Comparison of ENCODE assay signal across 8 mouse cellular contexts in the genomic region with DNA sequence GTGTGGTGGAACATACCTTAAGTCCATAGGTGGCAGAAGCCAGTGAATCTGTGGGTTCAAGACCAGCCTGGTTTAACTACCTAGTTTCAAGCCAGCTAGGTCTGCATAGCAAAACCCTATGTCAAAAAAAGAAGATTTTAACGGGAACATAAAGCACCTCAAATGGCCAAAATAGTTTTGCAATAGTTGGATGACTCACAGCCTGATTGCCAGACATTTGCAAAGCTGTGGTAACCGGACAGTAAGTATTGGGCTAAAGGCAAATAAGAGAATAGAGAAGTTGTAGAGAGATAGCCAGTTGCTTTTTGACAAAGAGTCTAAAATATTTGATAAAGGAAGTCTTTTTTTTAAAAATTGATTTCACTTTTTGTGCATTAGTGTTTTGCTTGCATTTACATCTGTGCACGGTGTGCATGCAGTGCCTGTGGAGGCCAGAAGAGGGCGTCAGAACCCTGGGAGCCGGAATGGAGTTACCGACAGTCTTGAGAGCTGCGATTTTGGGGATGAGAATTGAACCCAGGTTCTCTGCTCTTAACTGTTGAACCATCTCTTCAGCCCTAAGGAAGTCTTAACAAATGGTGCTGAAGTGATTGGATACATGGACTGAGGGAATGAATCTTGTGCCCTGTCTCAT. TPM values are rescaled to one million over a fixed set of nuclear protein-coding genes. Genes with fewer than 3 reads are reported as not detected.
A peak's percentile ranks its signal among the peaks of the same experiment; 100 is the strongest.
DNase-seq lines count a peak whose midpoint lies in the region; ATAC-seq and TF ChIP-seq lines count a peak whose summit lies in the region.

A gene (minus strand): TSS at position 75 of the 634 bp plus-strand sequence.

- WGBS in kidney, adult 2 months: 40% methylated on average over 7 of the region's 7 CpGs
- WGBS in embryonic facial prominence, embryonic 14.5 days: 20% methylated on average over 7 of the region's 7 CpGs
- WGBS in hindbrain, embryonic 14.5 days: 20% methylated on average over 7 of the region's 7 CpGs

- no peak for DNase-seq in kidney, adult 2 months
- no peak for DNase-seq in kidney, adult 8-10 months
- peak; percentile 26 for DNase-seq in Muller cell, postnatal 12 days (ENCODE audit: inconsistent ontology term)
- DNase-seq in embryonic facial prominence, embryonic 14.5 days (ENCODE audit: low spot score): no peak
- DNase-seq in hindbrain, embryonic 14.5 days (ENCODE audit: low spot score): no peak
- peak; percentile 59 for DNase-seq in liver
- DNase-seq in right cerebral cortex, adult 2 months (ENCODE audit: low spot score in 2 of 2): no peak

- H3K36me3 ChIP-seq in kidney, adult 2 months (ENCODE audit: control insufficient read depth, insufficient read depth, low read length): no peaks in the 10 kb centered on the region
- no peaks in the 10 kb centered on the region for H3K36me3 ChIP-seq in embryonic facial prominence, embryonic 14.5 days (ENCODE audit: control insufficient read depth, insufficient read depth, low read length)
- no peaks in the 10 kb centered on the region for H3K36me3 ChIP-seq in hindbrain, embryonic 14.5 days (replicated peaks; ENCODE audit: control insufficient read depth, insufficient read depth)

- TF ChIP-seq POLR2A in kidney, adult 2 months (IDR thresholded peaks at IDR 0.05; ENCODE audit: low read depth, low read length): no peak

- no peaks in the 10 kb centered on the region for H3K27me3 ChIP-seq in kidney, adult 2 months (replicated peaks; ENCODE audit: control insufficient read depth, insufficient read depth, low read length)
- no peaks in the 10 kb centered on the region for H3K27me3 ChIP-seq in embryonic facial prominence, embryonic 14.5 days (replicated peaks; ENCODE audit: control insufficient read depth, insufficient read depth, low read length)
- no peaks in the 10 kb centered on the region for H3K27me3 ChIP-seq in hindbrain, embryonic 14.5 days (ENCODE audit: control insufficient read depth, insufficient read depth, low read length)

- H3K4me1 ChIP-seq in kidney, adult 2 months (ENCODE audit: control insufficient read depth, insufficient read depth, low read length): peaks cover 3% of the 10 kb centered on the region; the same call in 1 of the 2 replicates
- H3K4me1 ChIP-seq in embryonic facial prominence, embryonic 14.5 days (ENCODE audit: control insufficient read depth, insufficient read depth, low read length): no peaks in the 10 kb centered on the region
- no peaks in the 10 kb centered on the region for H3K4me1 ChIP-seq in hindbrain, embryonic 14.5 days (replicated peaks; ENCODE audit: control insufficient read depth, insufficient read depth, low read length)

- TF ChIP-seq CTCF in kidney, adult 2 months (conservative IDR thresholded peaks at IDR 0.05; ENCODE audit: insufficient read depth, insufficient read length, low read depth, low read length): peak; percentile 64

- ATAC-seq in embryonic facial prominence, embryonic 14.5 days (ENCODE audit: low read depth): no peak
- no peak for ATAC-seq in hindbrain, embryonic 14.5 days (ENCODE audit: low FRiP score)
- ATAC-seq in monocyte, adult 5-6 weeks (replicated peaks; ENCODE audit: insufficient number of reproducible peaks, low FRiP score, low TSS enrichment, poor library complexity, severe bottlenecking): peak; percentile 66

- H3K4me3 ChIP-seq in kidney, adult 2 months (ENCODE audit: insufficient read depth, low read depth, low read length): no peak within 1 kb of the TSS
- H3K4me3 ChIP-seq in embryonic facial prominence, embryonic 14.5 days (ENCODE audit: low read depth, low read length): no peak within 1 kb of the TSS
- H3K4me3 ChIP-seq in hindbrain, embryonic 14.5 days (replicated peaks; ENCODE audit: low read length): no peak within 1 kb of the TSS

- H3K4me2 ChIP-seq in embryonic facial prominence, embryonic 14.5 days (ENCODE audit: low read depth, low read length): no peak within 1 kb of the TSS
- H3K4me2 ChIP-seq in hindbrain, embryonic 14.5 days (replicated peaks): no peak within 1 kb of the TSS

- no peaks in the 10 kb centered on the region for H3K9me3 ChIP-seq in embryonic facial prominence, embryonic 14.5 days (ENCODE audit: control insufficient read depth, low read length)
- no peaks in the 10 kb centered on the region for H3K9me3 ChIP-seq in hindbrain, embryonic 14.5 days (ENCODE audit: control insufficient read depth, low read length)

- H3K9ac ChIP-seq in embryonic facial prominence, embryonic 14.5 days (ENCODE audit: low read depth, low read length): no peak within 1 kb of the TSS
- no peak within 1 kb of the TSS for H3K9ac ChIP-seq in hindbrain, embryonic 14.5 days

- H3K27ac ChIP-seq in kidney, adult 2 months (ENCODE audit: insufficient read depth, low read depth, low read length): no peak within 1 kb of the TSS
- H3K27ac ChIP-seq in embryonic facial prominence, embryonic 14.5 days (replicated peaks; ENCODE audit: low read depth, low read length): no peak within 1 kb of the TSS
- no peak within 1 kb of the TSS for H3K27ac ChIP-seq in hindbrain, embryonic 14.5 days

RNA-seq across cellular contexts. Expression of the gene that starts here (rescaled TPM):
- 41.3 and 44.6 TPM in 2 replicates for polyA plus RNA-seq in kidney, adult 2 months (2012; rRNA removed)
- 18.8 and 19.6 TPM in 2 replicates for polyA plus RNA-seq in embryonic facial prominence, embryonic 14.5 days (2014; fragmentation: Nextera tagmentation; extraction: Ambion mirVana)
- polyA plus RNA-seq in hindbrain, embryonic 14.5 days (2014; fragmentation: Nextera tagmentation; extraction: Ambion mirVana): 16.0 and 16.5 TPM in 2 replicates
- 30.1 to 38.0 TPM (median 30.6 TPM) in 3 replicates for total RNA-seq in monocyte, adult 5-6 weeks (2017)

Comparison
In these comparisons a context has a peak if more than half of its experiments do, and no peak if none do; other contexts are left out.
1. DNase-seq: peak in Muller cell, postnatal 12 days (single experiment) and liver (single experiment); none in kidney, adult 2 months (single experiment), kidney, adult 8-10 months (0 of 2), embryonic facial prominence, embryonic 14.5 days (single experiment), hindbrain, embryonic 14.5 days (single experiment) and right cerebral cortex, adult 2 months (0 of 2).